Mouse (Mus musculus): ENCODE measurements around the gene Nlrp4f.

Gene Nlrp4f

DNA sequence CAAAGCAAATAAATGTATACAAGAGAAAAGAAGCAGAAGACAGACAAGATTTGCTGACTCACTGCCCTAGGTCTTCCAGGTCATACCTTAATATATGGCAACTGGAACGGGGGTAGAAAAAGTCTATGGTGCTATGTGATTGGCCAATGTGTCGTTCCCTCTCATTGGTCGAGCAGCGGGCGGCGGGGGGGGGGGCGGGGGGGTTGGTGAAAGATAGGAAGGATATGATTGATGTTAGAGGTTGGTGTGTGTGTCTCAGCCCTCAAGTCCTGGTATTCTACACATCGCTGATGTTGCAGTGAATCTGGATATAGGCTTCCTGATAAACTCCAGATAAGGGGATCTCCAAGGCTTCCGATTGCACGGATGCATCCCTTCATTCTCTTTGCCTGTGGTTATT lies at the start of gene Nlrp4f:
Gene Nlrp4f (minus strand): TSS at position 101 of the 400 bp plus-strand sequence.
- no peak for DNase-seq

DNA sequence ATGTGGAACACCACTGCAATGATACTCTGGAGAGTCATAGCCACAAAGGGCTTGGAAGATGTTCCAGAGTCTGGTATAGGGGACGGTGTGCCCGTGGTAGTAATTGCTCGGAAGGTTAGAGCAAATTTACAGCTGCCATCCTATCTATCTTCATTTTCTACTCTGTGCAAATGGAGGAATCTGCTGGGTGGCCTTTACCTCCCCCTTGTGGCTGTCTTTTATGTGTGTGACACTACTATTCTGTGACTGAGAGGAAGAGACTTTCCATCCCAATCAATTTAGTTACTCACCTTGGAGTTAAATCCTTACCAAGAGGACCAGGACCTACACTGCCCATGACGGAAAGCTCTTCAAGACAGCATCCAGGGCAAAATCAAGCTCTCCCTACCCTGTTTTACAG lies 37.5 kb upstream of the Nlrp4f start:
- DNase-seq, result peak in 1 of 2 experiments; percentile 9

DNA sequence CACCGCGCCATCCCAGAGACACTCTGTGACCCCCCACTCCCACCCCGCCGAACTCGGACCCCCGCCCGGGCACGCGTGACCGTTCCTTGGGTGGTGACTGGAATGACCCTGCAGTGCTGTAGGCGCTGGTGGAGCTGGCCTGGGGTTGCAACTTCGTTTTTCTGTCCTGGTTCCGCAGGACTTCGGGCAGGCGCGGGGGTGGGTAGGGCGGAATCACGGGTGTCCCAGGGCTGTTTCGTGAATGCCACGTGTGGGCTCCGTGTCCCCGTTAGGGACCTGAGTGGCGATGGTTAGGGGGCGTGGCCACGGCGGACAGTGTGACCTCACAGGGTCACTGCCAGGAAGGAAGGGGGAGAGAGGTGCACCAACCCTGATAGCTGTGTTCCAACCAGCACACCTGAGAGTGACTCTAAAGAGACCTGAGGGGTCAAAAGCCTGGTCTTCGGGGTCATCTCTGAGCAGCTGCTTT lies 36.6 kb upstream of the Nlrp4f start:
- DNase-seq, result peak in 1 of 2 experiments; percentile 5

DNA sequence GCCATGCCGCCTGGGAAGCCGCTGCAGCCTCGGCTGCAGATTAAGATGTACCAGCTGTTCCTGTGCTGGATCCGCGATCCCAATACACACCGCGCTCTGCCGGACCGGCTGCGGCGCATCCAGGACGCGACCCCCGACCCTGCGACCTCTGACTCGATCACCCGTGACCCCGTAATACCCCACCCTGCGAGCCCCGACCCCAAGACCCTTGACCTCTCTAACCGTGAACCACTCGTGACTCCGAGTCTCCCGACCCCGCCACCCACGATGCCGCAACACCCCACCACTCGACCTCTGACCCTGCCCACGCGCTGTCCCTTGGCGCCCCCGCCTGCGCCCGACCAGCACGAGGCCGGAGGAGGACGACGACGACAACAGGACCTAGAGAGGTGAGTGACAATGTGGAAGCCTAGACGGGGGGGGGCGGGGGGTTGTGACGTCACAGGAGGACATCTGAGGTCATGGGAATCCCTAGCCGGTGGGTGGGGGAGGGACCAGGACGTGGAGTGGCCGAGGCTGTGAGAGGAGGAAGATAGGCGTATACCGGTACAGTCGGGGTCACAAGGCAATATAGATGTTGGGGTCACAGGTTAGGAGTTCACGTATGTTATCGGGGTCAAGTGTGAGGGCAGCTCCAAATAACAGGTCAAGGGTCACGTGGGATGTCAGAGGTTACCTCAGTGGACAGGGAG lies 36.0 kb upstream of the Nlrp4f start:
- DNase-seq, result peak; percentile 37 to 44

DNA sequence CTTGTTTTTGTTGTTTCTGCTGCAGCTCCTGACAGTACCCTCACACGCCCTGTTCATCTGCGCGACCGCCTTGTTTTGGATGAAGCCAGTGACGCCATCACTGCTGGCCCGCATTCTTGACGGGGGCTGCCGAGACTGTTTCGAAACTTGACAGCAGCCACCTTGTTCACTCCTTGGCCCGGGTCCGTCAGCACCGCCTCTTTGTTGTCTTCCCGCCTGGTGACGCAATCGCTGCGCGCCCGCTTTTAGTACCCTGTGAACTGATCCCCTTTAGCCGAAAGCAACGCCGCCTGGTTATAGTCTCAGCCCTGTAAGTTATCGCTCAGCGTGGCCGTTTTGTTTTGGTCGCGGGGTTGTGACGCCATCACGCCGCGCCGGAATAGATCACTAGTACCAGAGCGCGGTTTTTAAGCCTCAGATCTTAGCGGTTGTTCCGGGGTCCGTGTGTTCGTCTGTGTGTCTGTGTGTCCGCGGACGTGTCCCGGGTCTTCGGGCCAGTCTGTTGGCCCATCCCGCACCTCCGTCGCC lies 35.4 kb upstream of the Nlrp4f start:
- peak; percentile 95 for DNase-seq

DNA sequence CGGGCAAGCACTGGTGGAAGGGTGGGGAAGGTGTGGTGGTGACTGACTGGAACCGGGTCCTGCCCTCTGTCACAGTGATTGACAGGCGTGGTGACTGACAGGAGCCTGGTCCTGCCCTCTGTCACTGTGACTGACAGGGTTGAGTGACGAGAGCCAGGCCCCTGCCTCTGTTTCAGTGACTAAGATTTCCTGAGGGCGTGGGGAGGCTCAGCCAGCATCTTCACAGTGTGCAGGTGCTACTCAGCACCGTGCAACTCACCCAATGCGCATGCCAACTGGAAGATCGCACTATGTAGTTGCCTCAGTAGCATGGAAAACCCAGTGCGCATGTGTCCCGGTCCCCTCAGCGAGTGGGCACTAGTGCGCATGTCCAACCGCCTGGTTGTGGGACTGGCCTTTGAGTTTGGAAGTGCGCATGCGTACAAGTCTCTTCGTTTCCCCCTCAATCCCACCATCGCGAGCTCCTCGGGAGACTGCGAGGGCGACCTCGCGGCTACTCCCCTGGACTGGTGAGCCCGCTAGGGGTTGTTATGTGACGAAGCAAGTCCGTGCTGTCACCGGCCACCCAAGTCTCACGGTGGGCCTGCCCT lies 34.8 kb upstream of the Nlrp4f start:
- peak; percentile 96 for DNase-seq

DNA sequence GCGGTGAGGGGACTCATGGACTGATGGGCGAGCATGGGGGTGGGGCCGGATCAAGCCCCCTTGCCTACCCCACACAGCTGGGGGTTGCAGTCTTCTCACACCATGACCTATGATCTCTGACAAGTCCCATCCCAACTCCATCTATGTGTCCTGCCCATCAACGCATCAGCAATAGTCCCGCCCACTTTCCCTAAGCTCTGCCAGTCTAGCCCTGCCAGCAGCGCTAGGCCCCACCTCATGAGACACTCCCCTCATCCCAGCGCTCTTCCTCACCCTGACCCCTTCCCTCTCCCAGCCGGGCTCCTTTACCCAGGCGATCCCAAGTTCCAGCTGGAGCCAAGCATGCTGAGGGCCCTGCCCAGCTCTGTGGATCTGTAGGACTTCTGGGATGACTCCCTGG lies 31.4 kb upstream of the Nlrp4f start:
- DNase-seq, result no peak

DNA sequence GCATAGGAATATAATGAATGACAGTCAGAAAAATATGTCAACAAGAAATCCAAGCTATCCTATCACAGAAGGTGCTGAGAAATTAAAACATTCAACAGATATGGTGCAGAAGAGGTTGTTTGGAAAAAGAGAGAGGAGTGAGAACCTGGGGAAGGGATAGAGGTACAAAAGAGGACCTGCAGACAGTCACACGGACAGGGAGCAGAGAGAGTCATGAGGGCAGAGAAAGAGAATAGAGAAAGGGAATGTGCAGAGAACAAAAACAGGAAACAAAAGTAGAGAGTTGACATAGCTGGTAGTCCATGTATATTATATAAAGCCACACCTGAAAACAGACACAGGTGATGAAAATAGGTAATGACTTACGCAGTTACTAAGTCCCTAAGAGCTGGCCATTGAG lies 20.9 kb upstream of the Nlrp4f start:
- DNase-seq, result no peak

DNA sequence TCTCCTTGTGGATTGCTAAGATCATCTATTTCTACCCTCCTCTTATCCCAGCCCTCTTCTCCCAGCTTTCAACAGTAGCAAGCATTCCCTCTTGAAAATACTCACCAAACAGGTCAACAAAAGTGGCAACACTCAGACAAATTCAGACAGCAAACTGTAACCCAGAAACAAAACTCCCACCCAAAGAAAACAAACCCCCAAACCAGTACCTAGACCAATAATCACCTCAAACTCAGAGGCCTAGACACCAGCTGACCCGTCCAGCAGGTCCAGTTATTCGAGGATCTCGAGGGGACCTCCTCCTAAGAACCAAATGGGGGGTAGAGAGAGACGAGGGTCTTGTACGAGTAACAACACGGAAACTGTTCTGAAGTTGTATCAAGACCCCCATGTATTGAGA lies 20.2 kb upstream of the Nlrp4f start:
- no peak for DNase-seq

DNA sequence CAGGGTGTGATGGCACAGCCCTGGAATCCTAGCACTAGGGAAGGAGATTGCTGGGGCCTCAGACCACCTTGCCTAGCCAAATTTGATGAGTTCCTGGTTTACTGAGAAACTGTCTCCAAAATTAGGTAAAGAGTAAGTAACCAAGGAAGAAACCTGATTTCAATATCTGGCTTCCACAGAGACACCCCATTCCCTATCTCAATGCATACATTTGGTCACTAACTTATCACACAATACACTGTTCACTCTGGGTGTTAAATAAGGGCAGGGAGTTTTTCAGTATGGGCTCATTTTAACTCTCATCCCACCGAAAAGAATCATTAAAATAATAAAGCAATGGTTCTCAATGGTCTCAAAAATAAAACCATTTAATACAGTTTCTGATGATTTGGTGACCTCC lies 5.1 kb downstream of the Nlrp4f start:
- DNase-seq, result no peak

DNA sequence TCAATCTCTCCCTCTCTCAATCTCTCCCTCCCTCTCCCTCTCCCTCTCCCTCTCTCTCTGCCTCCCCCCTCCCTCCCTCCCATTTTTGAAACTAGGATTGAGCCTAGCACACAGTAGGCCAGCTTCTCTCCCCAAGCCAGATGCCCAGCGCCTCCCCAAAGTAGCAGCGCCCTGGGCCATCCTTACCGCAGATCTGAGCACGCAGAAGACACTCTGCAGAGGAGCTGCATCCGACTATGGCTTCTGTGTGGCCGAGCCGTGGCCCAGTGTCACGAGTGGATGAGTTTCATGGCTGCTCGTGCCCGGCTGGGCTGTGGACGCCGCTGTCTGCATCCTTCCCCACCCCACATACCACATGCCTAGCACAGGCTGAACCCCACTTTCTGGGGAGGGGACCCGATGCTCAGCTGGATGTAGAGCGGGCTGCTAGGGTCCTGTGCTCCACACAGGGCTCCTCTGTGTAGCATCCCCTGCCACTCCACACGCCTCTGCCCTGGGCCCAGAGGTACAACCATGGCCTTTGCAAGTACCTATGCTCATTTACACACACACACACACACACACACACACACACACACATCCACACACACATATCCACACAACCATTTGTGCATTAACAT lies 29.2 kb downstream of the Nlrp4f start:
- no peak for DNase-seq

DNA sequence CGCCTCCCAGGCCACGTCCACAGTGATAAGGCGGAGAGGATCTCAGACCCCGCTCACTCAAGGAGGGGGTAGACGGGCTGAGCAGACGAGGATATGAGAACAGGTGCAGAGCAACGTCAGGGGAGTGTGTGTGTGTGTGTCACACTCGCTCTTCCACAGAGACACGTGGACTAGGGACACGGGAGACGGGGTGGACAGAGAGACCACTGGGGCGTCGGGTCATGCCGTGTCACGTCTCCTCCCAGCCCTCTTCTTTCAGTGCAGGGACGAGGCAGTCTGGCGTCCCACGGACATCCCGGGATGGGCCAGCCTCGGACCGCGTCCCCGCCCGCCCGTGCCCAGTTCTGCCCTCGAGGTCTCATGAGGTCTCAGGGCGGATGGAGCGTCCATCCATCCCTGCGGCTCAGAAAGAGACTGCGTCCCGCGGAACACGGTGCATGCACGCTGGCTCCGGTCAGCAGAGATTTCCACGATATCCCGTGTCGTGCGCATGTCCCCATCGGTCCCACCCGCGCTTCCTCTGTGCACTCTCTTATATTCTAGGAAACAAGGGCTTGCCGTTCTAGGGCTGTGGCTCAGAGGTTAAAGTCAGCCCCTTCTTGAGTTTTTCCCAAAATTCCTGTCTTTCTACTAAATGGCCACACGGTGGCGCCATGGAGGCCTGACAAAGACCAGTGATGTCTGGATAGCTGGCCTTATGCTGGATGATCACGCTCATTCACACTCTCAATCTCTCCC lies 29.9 kb downstream of the Nlrp4f start:
- DNase-seq, result peak in 1 of 2 experiments; percentile 28

DNA sequence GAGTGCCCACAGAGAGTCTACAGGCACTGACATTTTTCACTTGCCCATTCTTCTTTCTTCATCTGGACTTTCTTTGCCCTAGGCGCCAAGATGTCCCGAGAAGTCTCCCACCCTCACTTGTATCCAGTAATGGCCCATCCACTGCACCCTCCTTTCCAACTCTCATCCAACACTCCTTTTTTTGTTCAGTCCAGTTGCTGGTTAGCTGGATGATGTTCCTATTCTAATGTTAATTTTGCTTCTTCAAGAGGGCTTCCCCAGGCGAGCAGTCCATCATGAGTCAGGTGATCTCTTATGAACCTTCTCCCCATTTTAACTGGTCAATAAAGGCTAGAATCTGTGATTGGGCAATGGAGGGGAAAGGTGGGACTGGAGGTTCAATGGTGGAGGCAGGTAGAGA lies 31.7 kb downstream of the Nlrp4f start:
- DNase-seq, result no peak

DNA sequence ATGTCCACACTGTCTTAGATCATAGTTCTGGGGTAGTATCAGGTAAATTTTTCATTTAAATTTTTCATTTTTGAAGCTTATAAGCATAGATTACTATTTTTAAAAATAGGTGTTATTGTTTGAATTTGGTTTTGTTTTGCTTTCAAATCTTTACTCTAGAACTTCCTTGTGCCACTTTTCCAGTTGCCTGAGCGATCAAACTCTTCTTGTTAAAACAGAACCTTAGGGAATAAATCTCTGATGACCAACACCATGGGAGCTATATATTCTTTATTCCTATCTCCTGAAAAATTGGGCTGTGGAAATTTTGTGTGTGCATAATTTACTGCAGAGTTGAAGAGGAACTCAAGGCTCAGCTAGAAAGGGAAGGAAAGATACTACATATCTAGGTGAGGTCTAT lies 55.8 kb downstream of the Nlrp4f start, which contains the start of gene Olfr466:
Gene Olfr466 (plus strand): TSS at position 301 of the 400 bp plus-strand sequence.
- no peak for DNase-seq

DNA sequence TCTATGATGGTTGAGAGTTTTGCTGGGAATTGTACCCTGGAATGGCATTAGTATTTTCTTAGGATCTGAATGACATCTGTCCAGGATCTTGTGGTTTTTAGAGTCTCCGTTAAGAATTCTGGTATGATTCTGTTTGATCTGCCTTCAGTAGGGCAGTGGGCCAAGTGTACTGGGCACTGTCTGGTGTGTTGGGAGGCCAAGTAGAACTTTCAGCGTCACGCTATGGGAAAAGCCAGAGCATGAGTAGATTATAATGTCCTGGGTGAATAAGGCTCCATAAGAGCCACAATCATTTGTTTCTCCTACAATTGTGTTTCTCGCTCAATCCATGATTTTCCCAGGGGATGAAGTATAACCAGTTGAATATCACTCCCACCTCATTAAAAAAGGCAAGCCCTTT lies 68.0 kb downstream of the Nlrp4f start, which contains the start of gene Olfr465-ps1:
Gene Olfr465-ps1 (plus strand): TSS at position 301 of the 400 bp plus-strand sequence.
- DNase-seq, result no peak

Data from lung, postnatal 4 days (tissue).